Mouse (Mus musculus) gastrocnemius, postnatal 10 days (tissue): ENCODE results near the gene Sh3bp1. TPM values are rescaled to one million over a fixed set of nuclear protein-coding genes. Genes with fewer than 3 reads are reported as not detected.
A peak's percentile ranks its signal among the peaks of the same experiment; 100 is the strongest.

ENCODE experiments used
- DNase-seq: peaks from one replicate; pipeline ENCODE4 v3.0.0; 2021; ENCODE audit warnings: mixed read lengths
- microRNA-seq, 2 experiments: library from miRNA; unstranded; fragments of <30 nt; microRNA quantifications; one replicate each; pipeline ENCODE4 v1.2.0; 2021
- total RNA-seq, 2 experiments: library from RNA; stranded (reverse); gene quantifications; 2 replicates each; pipeline ENCODE4 v1.2.3; 2021

The Sh3bp1 gene
- total RNA-seq, 2 experiments from 2014 or later: 6.0 to 11.6 TPM

GRCm38 (mm10) chr15:78947657-78948056, 48.1 kb downstream of the Sh3bp1 start, which contains the start of gene Triobp:
Triobp (plus strand) TSS chr15:78947724.
- peak; percentile 76 for DNase-seq

GRCm38 (mm10) chr15:78948152-78948725, 48.7 kb downstream of the Sh3bp1 start:
- DNase-seq: no peak

GRCm38 (mm10) chr15:78948883-78949282, 49.3 kb downstream of the Sh3bp1 start:
- no peak for DNase-seq

GRCm38 (mm10) chr15:78955663-78956062, 56.1 kb downstream of the Sh3bp1 start:
- no peak for DNase-seq

GRCm38 (mm10) chr15:78956351-78956750, 56.8 kb downstream of the Sh3bp1 start:
- no peak for DNase-seq

GRCm38 (mm10) chr15:78957021-78957420, 57.5 kb downstream of the Sh3bp1 start:
- no peak for DNase-seq

- no peak for DNase-seq
These were observed 60.0 kb downstream of the Sh3bp1 start for GRCm38 (mm10) chr15:78959537-78959936.

GRCm38 (mm10) chr15:78960088-78960487, 60.5 kb downstream of the Sh3bp1 start:
- DNase-seq: peak; percentile 64

Small RNA genes lying within 50 kb of the gene (microRNA-seq; reads per million reads assigned to microRNA genes)
- 0 to 0.32 reads per million in 2 experiments for gene Mir6955

Other genes starting within 250 kb of the Sh3bp1 start
- under 1 TPM; 0.20 to 0.23 TPM for gene Elfn2, start 181.0 kb upstream of the Sh3bp1 start, total RNA-seq
- gene Mfng, start 126.3 kb upstream of the Sh3bp1 start, total RNA-seq: 1 to 10 TPM; 7.9 to 9.5 TPM
- gene Card10, start 96.7 kb upstream of the Sh3bp1 start, total RNA-seq: 10 to 100 TPM in 1 of 2 experiments, 1 to 10 TPM in 1; 9.3 to 11.3 TPM
- gene Cdc42ep1, start 57.1 kb upstream of the Sh3bp1 start, total RNA-seq: 10 to 100 TPM; 26.3 to 35.0 TPM
- gene Lgals2, start 44.2 kb upstream of the Sh3bp1 start, total RNA-seq: not detected
- 10 to 100 TPM; 31.1 to 33.8 TPM for gene Gga1, start 22.6 kb upstream of the Sh3bp1 start, total RNA-seq
- not detected for gene Gm49510, start 101 bp upstream of the Sh3bp1 start, total RNA-seq
- gene Pdxp, start 14.2 kb downstream of the Sh3bp1 start, total RNA-seq: 10 to 100 TPM in 1 of 2 experiments, 1 to 10 TPM in 1; 9.4 to 10.1 TPM
- 100 to 1,000 TPM; 679 to 727 TPM for gene Lgals1, start 27.0 kb downstream of the Sh3bp1 start, total RNA-seq
- gene Nol12, start 35.2 kb downstream of the Sh3bp1 start, total RNA-seq: 10 to 100 TPM; 27.1 to 30.7 TPM
- gene Triobp, start 48.0 kb downstream of the Sh3bp1 start, total RNA-seq: 10 to 100 TPM; 65.1 to 76.8 TPM
- gene H1f0, start 128.7 kb downstream of the Sh3bp1 start, total RNA-seq: 100 to 1,000 TPM; 193 to 214 TPM
- gene Galr3, start 142.1 kb downstream of the Sh3bp1 start, total RNA-seq: under 1 TPM; 0.25 to 0.35 TPM
- gene Ankrd54, start 163.1 kb downstream of the Sh3bp1 start, total RNA-seq: 1 to 10 TPM; 6.1 to 8.6 TPM
- gene Eif3l, start 175.4 kb downstream of the Sh3bp1 start, total RNA-seq: 10 to 100 TPM; 80.0 to 86.2 TPM
- 10 to 100 TPM; 17.4 to 20.4 TPM for gene Micall1, start 209.1 kb downstream of the Sh3bp1 start, total RNA-seq
- gene Polr2f, start 241.2 kb downstream of the Sh3bp1 start, total RNA-seq: 10 to 100 TPM; 73.5 to 80.9 TPM
- 1 to 10 TPM in 1 of 2 experiments, under 1 TPM in 1; 0.54 to 1.1 TPM for gene 1700088E04Rik, start 241.5 kb downstream of the Sh3bp1 start, total RNA-seq